Mouse (Mus musculus) midbrain, embryonic 13.5 days (tissue): ENCODE data around the gene Obsl1. TPM values are rescaled to one million over a fixed set of nuclear protein-coding genes. Genes with fewer than 3 reads are reported as not detected.

Experiments
- ATAC-seq: fragments of 200-750 bp; cut with Nextera tagmentation; 2 replicates; pipeline ENCODE4 v1.8.0; 2017; ENCODE audit warnings: mild to moderate bottlenecking, moderate TSS enrichment, moderate library complexity
- H3K27ac ChIP-seq: fragments of 300-500 bp; sonication (generic); 2 replicates; pipeline ENCODE4 v1.5.1; 2015; ENCODE audit warnings: inconsistent platforms, mild to moderate bottlenecking, moderate library complexity
- H3K27me3 ChIP-seq: fragments of 300-500 bp; sonication (generic); 2 replicates; pipeline ENCODE4 v1.6.1; 2015; ENCODE audit warnings: mild to moderate bottlenecking, inconsistent platforms
- H3K36me3 ChIP-seq: fragments of 300-500 bp; sonication (generic); 2 replicates; pipeline ENCODE4 v1.6.1; 2015; ENCODE audit warnings: mild to moderate bottlenecking, inconsistent platforms
- H3K4me1 ChIP-seq: fragments of 300-500 bp; sonication (generic); replicated peaks from 2 replicates; pipeline ENCODE4 v1.6.1; 2015; ENCODE audit warnings: inconsistent platforms
- H3K4me2 ChIP-seq: fragments of 300-500 bp; sonication (generic); replicated peaks from 2 replicates; pipeline ENCODE4 v1.6.1; 2015; ENCODE audit warnings: moderate library complexity, mild to moderate bottlenecking, inconsistent platforms
- H3K4me3 ChIP-seq: fragments of 300-500 bp; sonication (generic); replicated peaks from 2 replicates; pipeline ENCODE4 v1.5.1; 2015; ENCODE audit warnings: mild to moderate bottlenecking, inconsistent platforms
- H3K9ac ChIP-seq: fragments of 300-500 bp; sonication (generic); replicated peaks from 2 replicates; pipeline ENCODE4 v1.6.1; 2015; ENCODE audit warnings: mild to moderate bottlenecking, inconsistent platforms
- H3K9me3 ChIP-seq: fragments of 300-500 bp; sonication (generic); 2 replicates; pipeline ENCODE4 v1.6.1; 2016; ENCODE audit warnings: mild to moderate bottlenecking, inconsistent platforms
- WGBS: fragments of 180-500 bp; shearing (Covaris S2); methylation state at CpG from one replicate; pipeline ENCODE4 v1.1.7; 2015; 5-methylcytosine and 5-hydroxymethylcytosine counted together
- polyA plus RNA-seq: library from polyadenylated mRNA; unstranded; fragments of >200 nt; fragmentation: Nextera tagmentation; extraction: Ambion mirVana; gene quantifications from 2 replicates; pipeline ENCODE4 v1.2.1, GENCODE M21; 2015

Obsl1 gene
- polyA plus RNA-seq, 1 experiment from 2014 or later = 25.7 TPM

DNA sequence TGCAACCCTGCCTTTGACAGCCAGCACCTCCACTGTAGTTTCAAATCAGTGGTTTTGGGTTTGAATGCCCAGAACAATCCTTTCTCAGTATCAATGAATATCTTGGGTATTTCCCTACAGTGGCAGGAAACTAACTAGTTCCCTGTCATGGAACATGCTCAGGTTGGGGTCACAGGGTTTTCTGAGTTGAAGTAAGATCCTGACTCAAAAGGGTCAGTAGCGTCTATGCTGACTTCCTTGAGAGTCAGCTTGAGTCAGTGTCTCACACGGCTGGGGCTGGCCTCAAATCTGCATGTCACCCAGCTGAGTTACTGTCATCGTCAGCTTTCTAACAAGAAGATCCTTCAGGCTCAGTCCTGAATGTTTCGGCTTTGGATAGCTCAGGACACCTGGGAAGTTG lies 7.4 kb downstream of the Obsl1 start:
- Histone ChIP-seq H3K4me2 (no peak overlapping the region), H3K9ac (no peak overlapping the region), H3K9me3 (no peaks in the 10 kb centered on the region), H3K4me3 (no peak overlapping the region), H3K27ac (no peak overlapping the region), H3K36me3 (peaks cover 52% of the 10 kb centered on the region), H3K27me3 (peaks cover 7% of the 10 kb centered on the region), H3K4me1 (0 out of 2 replicates have a peak, but pooled peaks cover 8% of the 10 kb centered on the region)
- WGBS = 87% methylated on average over 4 of the region's 4 CpGs
- no peak for ATAC-seq

DNA sequence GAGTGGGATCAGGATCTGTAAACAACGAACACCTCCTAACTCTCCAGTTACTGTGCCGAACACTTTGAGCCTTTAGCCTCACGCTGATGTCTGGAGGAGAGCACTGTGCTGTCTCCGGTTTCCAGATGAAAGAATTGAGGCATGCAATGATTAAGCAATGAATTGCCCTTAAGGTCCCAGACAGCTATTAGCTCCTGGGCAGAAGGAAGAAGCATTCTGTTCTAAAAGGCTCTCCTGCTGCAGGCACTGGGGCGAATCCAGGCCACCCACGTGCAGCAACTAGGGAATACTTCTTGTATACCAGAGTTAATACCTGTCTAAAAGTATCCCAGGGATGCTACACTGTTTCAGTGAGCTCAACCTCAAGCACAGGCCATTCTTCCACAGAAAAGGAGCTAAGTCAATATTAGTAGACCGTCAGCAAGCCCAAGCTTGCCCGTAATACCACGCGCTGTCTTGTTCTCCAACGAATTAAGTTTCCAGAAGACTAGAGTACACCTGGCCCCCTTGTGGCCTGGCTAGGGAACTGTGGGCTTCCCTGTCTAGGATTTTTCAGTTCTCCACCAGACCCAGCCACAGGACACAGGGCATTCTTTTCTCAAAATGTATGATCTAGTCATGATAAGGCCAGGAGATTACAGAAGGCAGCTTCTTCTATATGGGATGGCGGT lies 11.2 kb downstream of the Obsl1 start:
- H3K36me3 ChIP-seq = peaks cover 40% of the 10 kb centered on the region
- no peak overlapping the region for H3K4me2 ChIP-seq
- H3K27me3 ChIP-seq = peaks cover 23% of the 10 kb centered on the region
- H3K9me3 ChIP-seq = no peaks in the 10 kb centered on the region
- H3K27ac ChIP-seq = no peak overlapping the region
- ATAC-seq = no peak
- H3K9ac ChIP-seq = no peak overlapping the region
- H3K4me1 ChIP-seq = 0 out of 2 replicates have a peak, but pooled peaks cover 4% of the 10 kb centered on the region
- 44% methylated on average over 12 of the region's 12 CpGs for WGBS
- no peak overlapping the region for H3K4me3 ChIP-seq

DNA sequence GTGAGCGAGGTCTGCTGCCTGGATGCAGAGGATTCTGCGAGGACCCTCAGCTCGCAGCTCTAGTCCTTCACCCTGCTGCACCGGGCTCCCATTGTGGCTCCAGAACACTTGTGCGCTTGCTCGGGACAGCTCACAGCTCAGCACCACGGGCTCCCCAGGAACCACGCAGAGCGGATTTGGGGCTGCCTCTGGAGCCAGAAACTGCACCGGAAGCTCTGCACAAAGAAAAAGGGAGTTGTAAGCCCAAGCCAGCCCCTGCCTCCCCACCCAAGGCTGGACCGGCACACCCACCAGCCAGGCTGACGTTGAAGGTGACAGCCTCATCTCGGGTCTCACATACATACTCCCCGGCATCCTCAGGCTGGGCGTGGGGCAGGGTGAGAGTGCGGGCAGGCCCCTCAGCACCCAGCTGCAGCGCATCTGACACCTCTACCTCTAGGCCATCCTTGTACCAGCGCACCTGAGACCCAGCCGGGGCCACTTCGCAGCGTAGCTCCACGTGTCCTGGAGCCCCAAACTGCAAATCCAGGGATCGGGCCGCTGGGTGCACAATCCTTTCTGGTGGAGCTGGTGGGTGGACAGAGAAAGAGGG lies 13.6 kb downstream of the Obsl1 start:
- Histone ChIP-seq H3K27ac (no peak overlapping the region), H3K4me1 (peaks cover 10% of the 10 kb centered on the region), H3K4me3 (no peak overlapping the region), H3K4me2 (no peak overlapping the region), H3K9ac (no peak overlapping the region; the same call in 1 of the 2 replicates), H3K36me3 (peaks cover 17% of the 10 kb centered on the region), H3K9me3 (no peaks in the 10 kb centered on the region), H3K27me3 (peaks cover 40% of the 10 kb centered on the region)
- 30% methylated on average over 24 of the region's 24 CpGs for WGBS
- no peak for ATAC-seq

DNA sequence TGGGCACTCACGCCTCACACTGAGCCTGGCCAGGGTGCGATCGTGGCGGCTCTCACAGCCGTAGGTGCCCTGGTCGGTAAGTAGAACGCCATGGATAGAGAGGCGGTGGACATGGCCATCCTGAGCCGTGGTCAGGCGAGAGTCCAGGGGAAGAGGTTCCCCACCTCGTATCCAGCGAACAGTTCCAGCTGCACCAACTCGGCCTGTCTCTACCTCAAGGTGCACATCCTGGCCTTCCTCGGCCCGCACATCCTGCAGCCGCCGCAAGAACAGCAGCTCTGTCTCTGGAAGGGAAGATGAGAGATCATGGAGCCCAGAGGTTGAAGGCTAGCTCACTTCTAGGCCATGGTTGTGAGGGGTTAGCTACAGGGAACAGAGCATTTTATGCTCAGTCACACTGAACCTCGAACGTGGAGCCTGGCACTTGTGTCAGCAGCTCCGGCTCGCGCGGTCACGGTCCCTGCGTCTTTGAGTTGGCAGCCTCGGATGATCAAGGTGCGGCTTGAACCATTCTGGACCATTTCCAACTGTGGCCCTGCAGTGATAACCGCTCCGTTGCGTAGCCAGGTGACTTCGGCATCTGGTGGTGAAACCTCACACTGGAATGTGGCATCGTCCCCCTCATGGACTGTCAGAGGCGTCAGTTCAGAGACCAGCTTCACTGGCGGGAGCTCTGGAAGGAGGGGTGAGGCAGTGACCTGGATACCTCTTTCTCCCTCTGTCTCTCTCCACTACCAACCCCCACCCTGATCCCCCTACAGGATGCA lies 15.3 kb downstream of the Obsl1 start:
- peaks cover 13% of the 10 kb centered on the region for H3K36me3 ChIP-seq
- H3K9me3 ChIP-seq = no peaks in the 10 kb centered on the region
- peaks cover 52% of the 10 kb centered on the region for H3K27me3 ChIP-seq
- H3K4me3 ChIP-seq = no peak overlapping the region
- no peak for ATAC-seq
- H3K27ac ChIP-seq = no peak overlapping the region
- peaks cover 24% of the 10 kb centered on the region for H3K4me1 ChIP-seq
- H3K9ac ChIP-seq = no peak overlapping the region
- WGBS = 86% methylated on average over 34 of the region's 34 CpGs
- H3K4me2 ChIP-seq = no peak overlapping the region

DNA sequence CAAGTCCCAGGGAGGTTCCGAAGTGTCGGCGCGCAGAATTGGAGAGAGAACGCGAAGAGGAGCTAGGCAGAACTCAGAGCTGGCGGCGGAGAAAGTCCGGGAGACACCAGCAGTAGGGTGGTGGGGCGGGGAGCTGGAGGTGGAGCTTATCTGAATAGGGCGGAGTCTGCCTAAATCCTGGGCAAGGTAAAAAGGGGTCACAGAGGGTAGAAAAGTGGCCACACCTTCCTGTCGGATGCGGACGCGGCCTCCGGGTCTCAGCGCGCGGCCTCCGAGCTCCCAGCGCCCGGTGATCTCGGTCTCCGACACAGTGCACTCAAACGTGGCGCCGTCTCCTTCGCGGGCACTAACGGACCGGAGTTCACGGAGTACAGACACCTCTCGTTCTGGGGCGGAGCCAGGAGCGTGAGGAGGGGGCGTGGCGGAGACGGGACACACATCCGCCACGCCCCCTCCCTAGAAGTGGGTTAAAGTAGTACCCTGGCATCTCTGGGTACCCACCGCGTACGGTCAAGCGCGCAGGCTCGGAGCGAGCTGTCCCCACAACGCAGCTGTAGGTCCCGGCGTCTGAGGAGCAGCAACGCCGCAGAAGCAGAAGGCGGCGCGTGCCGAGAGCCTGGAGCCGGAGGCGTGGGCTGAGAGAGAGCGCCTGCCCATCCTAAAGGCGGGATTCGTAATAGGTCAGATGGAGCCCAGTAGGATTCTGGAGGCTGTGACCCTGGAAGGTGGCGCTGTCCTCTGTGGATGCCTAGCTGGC lies 18.7 kb downstream of the Obsl1 start:
- Histone ChIP-seq H3K9me3 (no peaks in the 10 kb centered on the region), H3K4me2 (peak overlapping the region; percentile 82), H3K27ac (no peak overlapping the region), H3K27me3 (peaks cover 76% of the 10 kb centered on the region), H3K36me3 (peaks cover 43% of the 10 kb centered on the region), H3K9ac (peak overlapping the region; percentile 57), H3K4me3 (peak overlapping the region; percentile 49), H3K4me1 (peaks cover 31% of the 10 kb centered on the region)
- ATAC-seq = peak; percentile 73
- WGBS = under 1% methylated on average over 62 of the region's 62 CpGs

DNA sequence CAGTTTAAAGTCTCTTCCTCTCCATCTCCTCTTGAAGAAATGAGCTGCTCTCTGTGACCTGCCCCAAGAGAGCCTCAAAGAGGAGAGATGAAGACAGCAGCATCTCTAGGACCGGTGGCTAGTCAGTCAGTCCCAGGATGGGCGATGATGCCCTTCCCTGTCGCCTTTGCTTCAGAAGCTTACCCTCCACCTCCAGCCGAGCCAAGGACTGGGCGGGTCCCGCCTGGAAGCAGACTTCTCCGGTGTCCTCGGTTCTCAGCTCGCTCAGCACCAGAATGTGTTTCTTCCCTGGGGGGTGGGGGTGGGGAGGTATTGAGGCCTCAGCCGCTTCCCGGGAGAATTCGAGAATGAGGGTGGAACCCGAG lies 19.2 kb downstream of the Obsl1 start:
- no peaks in the 10 kb centered on the region for H3K9me3 ChIP-seq
- H3K4me2 ChIP-seq = peak overlapping the region; percentile 82
- no peak overlapping the region for H3K27ac ChIP-seq
- peaks cover 76% of the 10 kb centered on the region for H3K27me3 ChIP-seq
- WGBS = 0% methylated on average over 13 of the region's 13 CpGs
- H3K36me3 ChIP-seq = peaks cover 45% of the 10 kb centered on the region
- H3K9ac ChIP-seq = 0 out of 2 replicates have a peak overlapping the region, but pooled peaks have one; percentile 57
- H3K4me3 ChIP-seq = peak overlapping the region; percentile 49
- peak; percentile 22; the same call in 1 of the 2 replicates for ATAC-seq
- H3K4me1 ChIP-seq = peaks cover 36% of the 10 kb centered on the region

DNA sequence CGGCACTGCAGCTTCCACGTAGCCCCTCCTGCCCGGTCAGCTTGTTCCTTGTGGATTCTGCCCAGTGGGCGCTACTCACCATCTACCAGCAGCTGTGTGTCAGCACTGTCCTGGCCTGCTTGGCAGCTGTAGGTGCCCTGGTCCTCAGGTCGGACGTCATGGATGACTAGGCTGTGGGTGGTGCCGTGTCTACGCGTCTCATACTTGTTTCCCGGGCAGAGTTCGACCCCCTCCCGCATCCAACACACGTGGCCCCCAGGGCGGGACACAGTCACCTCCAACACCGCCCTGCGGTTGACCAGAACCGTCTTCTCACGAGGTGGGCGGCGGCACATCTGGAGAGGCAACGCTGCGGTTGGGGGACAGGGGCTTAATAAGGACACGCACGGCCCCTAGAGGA lies 19.7 kb downstream of the Obsl1 start:
- Histone ChIP-seq H3K9ac (0 out of 2 replicates have a peak overlapping the region, but pooled peaks have one; percentile 14), H3K4me2 (peak overlapping the region; percentile 82), H3K9me3 (no peaks in the 10 kb centered on the region), H3K4me3 (peak overlapping the region; percentile 49), H3K27me3 (peaks cover 76% of the 10 kb centered on the region), H3K27ac (no peak overlapping the region), H3K36me3 (peaks cover 45% of the 10 kb centered on the region), H3K4me1 (peaks cover 39% of the 10 kb centered on the region)
- 5% methylated on average over 24 of the region's 24 CpGs for WGBS
- ATAC-seq = peak; percentile 9; the same call in 1 of the 2 replicates

DNA sequence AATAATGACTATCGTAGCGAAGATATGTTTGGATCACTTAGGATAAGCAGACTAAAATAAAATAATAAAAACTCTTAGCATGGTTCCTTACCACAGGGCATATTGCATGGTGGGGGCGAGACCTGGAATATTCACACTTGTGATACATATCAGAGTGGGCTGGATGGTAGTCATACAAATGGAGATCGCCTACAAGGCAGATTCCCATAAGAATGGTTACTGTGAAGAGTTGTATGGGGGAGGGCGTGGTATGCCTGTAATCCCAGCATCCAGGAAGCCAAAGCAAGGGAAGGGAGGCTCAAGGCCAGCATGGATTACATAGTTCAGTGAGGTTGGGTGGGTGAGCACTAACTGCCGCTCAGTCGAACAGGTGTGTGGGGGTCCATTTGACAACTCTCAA lies 25.5 kb downstream of the Obsl1 start:
- WGBS = 87% methylated on average over 7 of the region's 7 CpGs
- H3K4me1 ChIP-seq = peaks cover 61% of the 10 kb centered on the region
- H3K4me2 ChIP-seq = peak overlapping the region; percentile 88
- no peak overlapping the region for H3K27ac ChIP-seq
- peak overlapping the region; percentile 93 for H3K9ac ChIP-seq
- H3K4me3 ChIP-seq = peak overlapping the region; percentile 85
- ATAC-seq = no peak
- peaks cover 45% of the 10 kb centered on the region for H3K27me3 ChIP-seq
- H3K36me3 ChIP-seq = peaks cover 44% of the 10 kb centered on the region
- no peaks in the 10 kb centered on the region for H3K9me3 ChIP-seq

DNA sequence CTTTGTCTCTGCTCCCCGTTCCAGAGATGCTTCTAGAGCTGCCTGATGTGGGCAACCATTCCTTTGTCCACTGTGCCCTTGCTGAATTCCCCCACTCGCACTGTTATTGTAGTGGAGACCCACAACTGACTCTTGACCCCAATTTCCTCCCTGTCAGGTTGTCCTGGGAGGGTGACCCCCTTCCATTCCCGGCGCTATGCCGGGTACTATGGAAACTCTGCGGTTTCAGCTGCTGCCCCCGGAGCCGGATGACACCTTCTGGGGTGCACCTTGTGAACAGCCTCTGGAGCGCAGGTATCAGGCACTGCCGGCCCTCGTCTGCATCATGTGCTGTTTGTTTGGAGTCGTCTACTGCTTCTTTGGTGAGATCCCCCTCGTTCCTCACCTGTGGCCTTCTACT lies 26.2 kb downstream of the Obsl1 start:
- Histone ChIP-seq H3K27ac (peak overlapping the region; percentile 90), H3K9me3 (no peaks in the 10 kb centered on the region), H3K4me1 (peaks cover 61% of the 10 kb centered on the region), H3K4me2 (peak overlapping the region; percentile 88), H3K27me3 (peaks cover 38% of the 10 kb centered on the region), H3K9ac (peak overlapping the region; percentile 93), H3K4me3 (peak overlapping the region; percentile 85), H3K36me3 (peaks cover 44% of the 10 kb centered on the region)
- WGBS = 14% methylated on average over 13 of the region's 13 CpGs
- ATAC-seq = no peak

DNA sequence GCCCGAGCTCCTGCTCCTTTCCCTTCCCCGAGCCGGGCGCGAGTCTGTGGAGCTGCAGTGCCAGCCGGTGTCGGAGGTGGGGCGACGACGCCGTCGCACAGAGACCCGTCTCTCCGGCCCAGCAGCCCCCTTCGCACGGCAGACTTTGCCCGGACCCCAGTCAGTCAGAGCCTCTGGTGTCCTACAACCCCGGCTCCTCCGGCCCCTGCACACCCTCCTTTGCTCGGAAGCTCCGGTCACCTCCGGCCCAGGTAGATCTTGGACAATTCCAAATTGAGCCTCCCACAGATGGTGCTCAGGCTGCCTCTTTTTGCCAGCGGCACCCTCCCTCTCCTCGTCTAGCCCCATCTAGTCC lies 26.6 kb downstream of the Obsl1 start:
- ATAC-seq = no peak
- Histone ChIP-seq H3K4me2 (peak overlapping the region; percentile 88), H3K9ac (peak overlapping the region; percentile 93), H3K4me3 (peak overlapping the region; percentile 85), H3K9me3 (no peaks in the 10 kb centered on the region), H3K4me1 (peaks cover 61% of the 10 kb centered on the region), H3K27me3 (peaks cover 34% of the 10 kb centered on the region), H3K27ac (peak overlapping the region; percentile 90), H3K36me3 (peaks cover 44% of the 10 kb centered on the region)
- 1% methylated on average over 24 of the region's 24 CpGs for WGBS

DNA sequence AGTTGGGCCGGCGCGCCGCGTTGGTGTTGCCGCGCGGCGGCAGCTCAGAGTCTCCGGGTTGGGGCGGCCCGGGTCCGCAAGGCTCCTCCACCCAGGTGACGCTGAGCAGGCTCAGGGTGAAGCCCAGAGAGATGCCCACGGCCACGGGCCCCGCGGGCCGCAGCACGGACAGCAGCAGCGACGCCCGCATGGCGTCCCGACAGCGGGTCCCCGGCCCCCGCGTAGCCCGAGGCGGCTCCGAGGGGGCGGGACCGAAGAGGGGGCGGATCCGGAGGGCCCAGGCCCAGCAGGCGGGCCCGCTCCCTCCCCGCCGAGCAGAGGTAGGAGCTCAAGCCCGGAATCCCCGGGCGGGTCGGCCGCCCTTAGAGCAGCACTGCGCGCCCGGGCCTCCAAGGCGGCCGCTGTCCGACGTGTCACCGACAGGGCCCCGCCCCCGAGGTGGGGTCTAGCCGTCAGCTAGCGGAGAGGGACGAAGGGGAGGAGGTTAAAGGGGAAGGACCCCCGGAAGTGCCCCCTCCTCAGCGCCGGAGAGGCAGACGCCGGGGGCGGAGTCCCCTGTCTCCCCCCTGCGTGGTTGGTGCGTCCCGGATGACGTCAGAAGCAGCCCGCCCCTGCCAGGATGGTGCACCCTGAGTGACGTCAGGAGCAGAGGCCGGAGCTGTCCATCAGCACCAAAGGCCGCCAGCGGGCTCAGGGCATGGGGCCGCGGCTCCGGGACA lies 27.2 kb downstream of the Obsl1 start, which contains the start of the genes Chpf and Tmem198:
Gene Chpf, minus strand, starts transcription at position 392 of the 719 bp plus-strand sequence.
Gene Tmem198, plus strand, starts transcription at position 617 of the 719 bp plus-strand sequence.
- Histone ChIP-seq H3K9ac (peak within 1 kb of the TSS; percentile 93), H3K4me1 (peaks cover 61% of the 10 kb centered on the region), H3K9me3 (no peaks in the 10 kb centered on the region), H3K4me2 (peak within 1 kb of the TSS; percentile 88), H3K36me3 (peaks cover 44% of the 10 kb centered on the region), H3K27ac (peak within 1 kb of the TSS; percentile 90), H3K27me3 (peaks cover 29% of the 10 kb centered on the region), H3K4me3 (peak within 1 kb of the TSS; percentile 85)
- under 1% methylated on average over 59 of the region's 76 CpGs for WGBS
- peak; percentile 91 for ATAC-seq
